Mouse (Mus musculus) thymus, postnatal 0 days (tissue): ENCODE data around the gene Fhad1. TPM values are rescaled to one million over a fixed set of nuclear protein-coding genes. Genes with fewer than 3 reads are reported as not detected.
A peak's percentile ranks its signal among the peaks of the same experiment; 100 is the strongest.

Experiments used
- DNase-seq: peaks from one replicate; pipeline ENCODE4 v3.0.0-alpha.2; 2015; ENCODE audit warnings: low spot score
- polyA plus RNA-seq: library from polyadenylated mRNA; unstranded; fragments of >200 nt; fragmentation: Nextera tagmentation; extraction: Ambion mirVana; gene quantifications from 2 replicates; pipeline ENCODE4 v1.2.1, GENCODE M21; 2015

The Fhad1 gene
- polyA plus RNA-seq, 1 experiment from 2014 or later, result 2.4 TPM

DNA sequence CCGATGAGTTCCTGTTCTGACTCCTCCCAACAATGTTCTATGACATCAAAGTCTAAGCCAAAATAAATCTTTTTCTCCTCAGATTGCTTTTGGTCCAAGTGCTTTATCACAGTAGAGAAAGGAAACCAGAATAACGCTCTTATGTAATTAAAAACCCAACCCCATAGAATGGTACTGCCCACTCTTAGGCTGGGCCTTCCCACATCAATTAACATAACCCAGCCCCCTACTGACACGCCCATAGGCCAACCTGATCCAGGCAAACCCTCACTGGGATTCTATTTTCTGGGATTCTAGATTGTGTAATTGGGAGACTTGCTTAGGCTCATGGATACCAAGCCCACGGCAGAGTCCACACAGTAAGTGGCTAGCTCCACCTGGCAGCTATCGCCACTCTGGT lies 149.9 kb downstream of the Fhad1 start:
- DNase-seq, result no peak

GRCm38 (mm10) chr4:141864506-141864905 lies 150.4 kb downstream of the Fhad1 start:
- no peak for DNase-seq

- no peak for DNase-seq
These were observed 151.1 kb downstream of the Fhad1 start for GRCm38 (mm10) chr4:141863726-141864280.

DNA sequence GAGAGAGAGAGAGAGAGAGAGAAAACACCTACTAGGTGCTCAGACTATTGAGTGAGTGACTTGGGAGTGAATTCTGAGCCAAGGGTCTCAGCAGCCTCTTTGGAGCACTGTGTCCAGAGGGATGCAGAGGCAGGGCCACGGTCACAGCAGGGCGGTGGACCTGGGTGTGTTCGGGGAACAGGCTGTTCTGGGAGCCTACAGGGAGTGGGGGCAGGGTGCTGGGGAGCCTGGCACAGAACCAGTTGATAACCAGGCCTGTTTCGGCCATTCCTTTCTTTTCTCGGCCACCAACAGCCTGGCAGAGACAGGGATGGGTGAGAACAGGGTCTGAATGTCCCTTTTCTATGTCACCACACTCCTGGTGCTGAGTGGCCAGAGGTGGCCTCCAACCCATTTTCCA lies 152.0 kb downstream of the Fhad1 start:
- no peak for DNase-seq

DNA sequence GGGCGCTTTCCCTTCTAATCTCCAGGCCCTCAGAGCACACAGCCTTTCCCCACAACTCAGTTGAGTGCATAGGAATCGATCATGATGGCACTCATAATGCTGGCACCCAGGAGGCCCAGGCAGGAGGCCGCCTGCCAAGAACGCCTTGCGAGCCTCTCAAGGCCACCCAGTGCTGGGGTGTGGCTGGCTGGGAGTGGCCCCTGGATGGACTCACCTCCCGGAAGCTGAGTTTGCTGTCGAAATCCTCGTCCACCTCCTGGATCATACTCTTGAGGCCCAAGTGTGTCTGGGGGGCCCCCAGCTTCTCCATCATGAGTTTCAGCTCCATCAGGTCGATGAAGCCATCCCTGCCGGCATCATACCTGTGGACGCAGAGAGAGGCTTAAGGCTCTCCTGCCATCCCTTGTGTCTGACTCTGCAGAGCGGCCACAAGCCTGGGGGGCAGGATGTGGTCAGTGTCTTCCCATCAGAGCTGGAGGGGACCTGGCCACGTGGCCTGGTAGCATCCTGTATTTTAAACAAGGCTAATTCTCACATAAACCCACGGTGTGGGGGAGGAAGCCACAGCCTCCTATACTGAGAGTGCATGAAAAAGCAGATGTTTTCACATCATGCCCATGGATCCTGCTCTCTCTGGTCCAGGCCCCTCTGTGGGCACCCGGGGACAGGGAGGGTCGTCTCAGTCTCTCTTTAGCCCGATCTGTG lies 153.1 kb downstream of the Fhad1 start:
- no peak for DNase-seq

DNA sequence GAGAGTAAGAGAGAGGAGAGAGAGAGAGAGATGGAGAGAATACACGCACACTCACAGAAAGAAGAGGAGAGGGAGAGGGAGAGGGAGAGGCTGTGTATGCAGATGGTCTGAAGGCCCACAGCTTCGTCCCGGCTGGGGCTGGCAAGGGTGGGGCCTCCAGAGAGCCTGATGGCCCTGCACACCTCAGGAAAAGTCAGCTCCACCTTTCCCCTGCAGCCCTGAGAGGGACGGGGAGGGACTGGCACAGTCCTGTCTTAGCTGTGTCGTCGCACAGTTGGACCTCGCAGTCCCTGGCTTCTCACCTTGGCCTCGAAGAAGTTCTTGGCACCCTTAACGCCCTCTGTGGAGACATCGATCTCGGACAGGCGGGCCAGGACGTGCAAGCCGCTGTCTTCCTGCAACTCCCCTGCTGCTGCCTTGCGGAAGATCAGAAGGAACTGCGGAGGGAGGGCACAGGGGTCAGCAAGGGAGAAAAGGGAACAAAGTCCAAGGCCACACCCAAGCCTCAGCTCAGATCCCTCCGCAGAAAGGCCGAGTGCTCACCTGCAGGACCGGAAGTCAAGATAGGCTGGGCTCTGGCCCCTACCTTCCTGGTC lies 154.5 kb downstream of the Fhad1 start:
- DNase-seq, result no peak

GRCm38 (mm10) chr4:141859351-141859750 lies 155.5 kb downstream of the Fhad1 start:
- no peak for DNase-seq

- no peak for DNase-seq
These were observed 156.4 kb downstream of the Fhad1 start for GRCm38 (mm10) chr4:141858501-141858900.

GRCm38 (mm10) chr4:141857422-141857930 lies 157.4 kb downstream of the Fhad1 start:
- DNase-seq, result peak; percentile 67

GRCm38 (mm10) chr4:141853437-141853836 lies 161.4 kb downstream of the Fhad1 start:
- peak; percentile 64 for DNase-seq

DNA sequence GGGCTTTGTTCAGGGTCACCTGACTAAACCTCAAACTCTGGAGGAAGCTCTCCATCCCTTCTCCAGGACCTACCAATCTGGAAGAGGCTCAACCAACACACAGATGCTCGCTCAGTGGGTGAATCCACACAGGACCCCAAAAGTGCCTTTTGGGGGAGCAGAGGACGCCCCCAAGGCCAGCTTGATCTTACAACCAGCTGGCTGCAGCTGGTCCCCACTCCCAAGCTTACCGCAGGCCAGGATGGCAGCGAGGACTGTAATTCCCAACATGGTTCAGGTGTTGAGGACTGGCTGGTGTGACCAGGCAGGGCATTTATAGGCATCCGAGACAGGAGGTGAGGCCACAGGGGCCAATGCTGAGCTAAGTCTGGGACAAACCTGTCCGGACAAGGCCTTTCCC lies 168.9 kb downstream of the Fhad1 start, which contains the start of gene Ctrc:
Gene Ctrc (minus strand): TSS at position 361 of the 400 bp plus-strand sequence.
- DNase-seq, result no peak

Other genes with a start within 250 kb of the Fhad1 start
- gene Dnajc16, start 224.2 kb downstream of the Fhad1 start, polyA plus RNA-seq, result 2.5 and 2.9 TPM in 2 replicates
- 9.0 and 9.9 TPM in 2 replicates for gene Casp9, start 221.5 kb downstream of the Fhad1 start, polyA plus RNA-seq
- gene Cela2a, start 188.9 kb downstream of the Fhad1 start, polyA plus RNA-seq, result 0.12 and 0.13 TPM in 2 replicates
- gene Ctrc, start 168.7 kb downstream of the Fhad1 start, polyA plus RNA-seq, result 0.30 TPM in 1 of 2 replicates, not detected in the other
- gene Efhd2, start 140.2 kb downstream of the Fhad1 start, polyA plus RNA-seq, result 88.4 and 90.4 TPM in 2 replicates
- 13.4 and 14.8 TPM in 2 replicates for gene Tmem51, start 69.2 kb upstream of the Fhad1 start, polyA plus RNA-seq
- 7.2 TPM in 2 replicates for gene Kazn, start 224.3 kb upstream of the Fhad1 start, polyA plus RNA-seq